Mouse (Mus musculus) liver, embryonic 14.5 days (tissue): ENCODE measurements around the gene Itpr1. TPM values are rescaled to one million over a fixed set of nuclear protein-coding genes. Genes with fewer than 3 reads are reported as not detected.

Source experiments
- ATAC-seq: fragments of 200-750 bp; cut with Nextera tagmentation; 2 replicates; pipeline ENCODE4 v1.8.0; 2017; ENCODE audit warnings: moderate number of reproducible peaks, mild to moderate bottlenecking, moderate library complexity; ENCODE audit not compliant: insufficient read depth
- DNase-seq, 3 experiments: peaks; one replicate each; pipeline ENCODE4 v3.0.0-alpha.2; 2012 to 2013; ENCODE audit warnings: low read depth in 3 of 3, low spot score in 3 of 3
- H3K27ac ChIP-seq: fragments of 300-500 bp; sonication (generic); 2 replicates; pipeline ENCODE4 v1.5.1; 2014; ENCODE audit warnings: moderate library complexity, mild to moderate bottlenecking, control low read depth, inconsistent platforms
- H3K27me3 ChIP-seq: fragments of 300-500 bp; sonication (generic); 2 replicates; pipeline ENCODE4 v1.6.1; 2014; ENCODE audit warnings: mild to moderate bottlenecking, low read length, moderate library complexity; ENCODE audit not compliant: control insufficient read depth, insufficient read depth
- H3K36me3 ChIP-seq: fragments of 300-500 bp; sonication (generic); replicated peaks from 2 replicates; pipeline ENCODE4 v1.6.1; 2014; ENCODE audit warnings: low read depth; ENCODE audit not compliant: control insufficient read depth, insufficient read depth
- H3K4me1 ChIP-seq, 2 experiments: fragments of 200-500 bp in 1 of 2; fragments of 300-500 bp in 1 of 2; sonication (generic) in 1 of 2; replicated peaks; 2 replicates each; pipeline ENCODE4 v1.6.1; 2012 to 2014; ENCODE audit warnings: antibody characterized with exemption in 1 of 2, inconsistent platforms in 1 of 2, low read length in 1 of 2; ENCODE audit not compliant: control insufficient read depth in 2 of 2, insufficient read depth in 2 of 2
- H3K4me2 ChIP-seq: fragments of 300-500 bp; sonication (generic); 2 replicates; pipeline ENCODE4 v1.6.1; 2014; ENCODE audit warnings: low read depth, mild to moderate bottlenecking, control low read depth, moderate library complexity
- H3K4me3 ChIP-seq, 2 experiments: fragments of 200-500 bp in 1 of 2; fragments of 300-500 bp in 1 of 2; sonication (generic) in 1 of 2; 2 replicates each; pipeline ENCODE4 v1.5.1; 2012 to 2014; ENCODE audit warnings: low read depth in 2 of 2, low read length in 2 of 2, mild to moderate bottlenecking in 2 of 2, control low read depth in 1 of 2, inconsistent platforms in 1 of 2, moderate library complexity in 1 of 2; ENCODE audit not compliant: insufficient read depth in 1 of 2
- H3K9ac ChIP-seq: fragments of 300-500 bp; sonication (generic); replicated peaks from 2 replicates; pipeline ENCODE4 v1.6.1; 2014; ENCODE audit warnings: mild to moderate bottlenecking, control low read depth, moderate library complexity
- H3K9me3 ChIP-seq: fragments of 300-500 bp; sonication (generic); 2 replicates; pipeline ENCODE4 v1.6.1; 2016; ENCODE audit warnings: low read length, mixed read lengths; ENCODE audit not compliant: control insufficient read depth
- CTCF ChIP-seq: IDR thresholded peaks from 2 replicates; pipeline ENCODE4 v1.5.1; 2016; ENCODE audit warnings: antibody characterized with exemption, low read depth, control low read depth
- EP300 ChIP-seq: IDR thresholded peaks from 2 replicates; pipeline ENCODE4 v1.6.1; 2016; ENCODE audit warnings: antibody characterized with exemption, low read depth
- WGBS: fragments of 180-500 bp; shearing (Covaris S2); extraction: QIAGEN DNeasy Blood & Tissue Kit; methylation state at CpG from one replicate; pipeline ENCODE4 v1.1.7; 2014; ENCODE audit not compliant: insufficient replicate concordance; 5-methylcytosine and 5-hydroxymethylcytosine counted together
- polyA plus RNA-seq, 2 experiments: library from polyadenylated mRNA; depleted of rRNA in 1 of 2; stranded (reverse) in 1 of 2; unstranded in 1 of 2; fragments of >200 nt; fragmentation: Nextera tagmentation in 1 of 2; extraction: Ambion mirVana in 1 of 2; gene quantifications; 2 replicates each; pipeline versions ENCODE4 v1.2.1 to v1.2.3; 2012 to 2014

Itpr1 gene
- polyA plus RNA-seq, 2 experiments: 1.6 to 3.1 TPM

DNA sequence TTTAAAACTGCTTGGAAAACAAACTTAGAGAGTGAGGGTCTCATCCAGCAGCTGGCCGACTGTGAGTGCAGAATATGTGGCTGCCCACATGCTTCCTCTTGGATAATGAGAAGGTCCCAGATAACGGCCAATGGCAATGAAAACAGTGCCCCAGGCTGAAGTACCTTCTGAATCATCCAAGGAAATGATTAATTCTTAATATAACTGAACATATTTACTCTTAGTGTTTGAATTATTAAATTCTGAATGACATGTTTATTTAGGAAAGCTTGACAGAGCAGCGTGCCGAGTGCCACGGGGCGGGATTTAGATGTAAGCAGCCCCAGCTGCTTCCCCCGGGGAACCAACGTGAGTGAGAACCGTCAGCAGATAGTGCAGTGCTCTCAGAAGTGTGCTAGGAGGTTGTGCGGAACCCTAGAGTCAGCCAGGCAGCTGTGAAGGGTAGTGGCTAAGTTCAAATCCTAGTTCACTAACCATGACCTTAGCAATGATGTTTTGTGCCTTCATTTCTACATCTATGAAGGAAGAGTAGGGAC, 274.5 kb downstream of the Itpr1 start:
- H3K36me3 ChIP-seq: no peaks in the 10 kb centered on the region
- H3K4me1 ChIP-seq: peaks cover 0 to 6% of the 10 kb centered on the region in 2 experiments; a peak in 2 of 4 replicates
- H3K27me3 ChIP-seq: no peaks in the 10 kb centered on the region
- 68% methylated on average over 10 of the region's 10 CpGs for WGBS
- H3K9me3 ChIP-seq: no peaks in the 10 kb centered on the region
- no peak for TF ChIP-seq CTCF
- TF ChIP-seq EP300: no peak
- no peak overlapping the region for H3K4me3 ChIP-seq
- no peak overlapping the region for H3K4me2 ChIP-seq
- ATAC-seq: no peak
- H3K27ac ChIP-seq: no peak overlapping the region
- no peak for DNase-seq
- no peak overlapping the region for H3K9ac ChIP-seq

DNA sequence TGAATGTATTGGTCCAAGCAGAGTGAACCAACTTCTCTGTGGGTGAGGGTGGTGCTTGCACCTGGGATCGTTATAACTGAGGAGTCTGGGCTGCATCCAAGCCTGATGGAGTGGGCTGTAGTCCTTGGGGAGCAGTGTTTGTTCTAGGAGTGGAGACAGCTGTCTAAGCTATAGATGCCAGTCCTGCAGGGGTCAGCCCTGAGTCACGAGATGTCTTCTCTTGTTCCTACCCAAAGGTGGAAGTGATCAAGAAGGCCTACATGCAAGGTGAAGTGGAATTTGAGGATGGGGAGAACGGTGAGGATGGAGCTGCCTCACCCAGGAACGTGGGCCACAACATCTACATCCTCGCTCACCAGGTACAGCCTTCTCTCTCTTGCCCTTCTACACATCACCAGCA, 275.4 kb downstream of the Itpr1 start:
- Histone ChIP-seq H3K4me3 (no peak overlapping the region), H3K4me1 (peaks cover 0 to 6% of the 10 kb centered on the region in 2 experiments; a peak in 2 of 4 replicates), H3K9me3 (no peaks in the 10 kb centered on the region), H3K9ac (no peak overlapping the region), H3K27ac (no peak overlapping the region), H3K4me2 (no peak overlapping the region), H3K27me3 (no peaks in the 10 kb centered on the region), H3K36me3 (no peaks in the 10 kb centered on the region)
- TF ChIP-seq EP300: no peak
- TF ChIP-seq CTCF: peak; percentile 41; the same call in 1 of the 2 replicates
- no peak for ATAC-seq
- DNase-seq: no peak
- WGBS: 67% methylated on average over 5 of the region's 5 CpGs

DNA sequence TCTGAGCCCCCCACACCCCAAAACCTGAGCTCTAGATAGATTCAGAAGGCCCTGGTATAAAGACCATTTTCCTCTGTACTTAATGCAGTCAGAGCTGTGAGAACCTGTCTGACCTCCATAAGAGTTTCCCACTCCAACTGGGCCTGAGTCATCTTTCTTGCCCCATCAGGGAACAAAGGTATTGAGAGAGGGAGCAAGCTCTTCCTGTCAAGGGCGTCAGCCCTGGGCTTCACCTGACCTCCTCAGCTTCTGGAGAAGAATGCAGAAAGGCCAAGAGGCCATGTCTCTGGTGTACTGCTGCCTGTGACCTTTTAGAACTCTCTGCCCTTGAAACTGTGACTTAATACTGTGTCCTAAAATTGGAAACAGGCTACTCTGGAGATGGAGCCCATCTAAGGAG, 279.1 kb downstream of the Itpr1 start:
- no peak overlapping the region for H3K9ac ChIP-seq
- H3K27me3 ChIP-seq: no peaks in the 10 kb centered on the region
- H3K4me2 ChIP-seq: no peak overlapping the region
- WGBS: 52% methylated on average over 1 of the region's 1 CpGs
- no peak overlapping the region for H3K27ac ChIP-seq
- H3K4me3 ChIP-seq: no peak overlapping the region
- TF ChIP-seq EP300: no peak
- peaks cover 0 to 3% of the 10 kb centered on the region in 2 experiments; a peak in 2 of 4 replicates for H3K4me1 ChIP-seq
- H3K9me3 ChIP-seq: no peaks in the 10 kb centered on the region
- no peak for ATAC-seq
- no peaks in the 10 kb centered on the region for H3K36me3 ChIP-seq
- DNase-seq: no peak

DNA sequence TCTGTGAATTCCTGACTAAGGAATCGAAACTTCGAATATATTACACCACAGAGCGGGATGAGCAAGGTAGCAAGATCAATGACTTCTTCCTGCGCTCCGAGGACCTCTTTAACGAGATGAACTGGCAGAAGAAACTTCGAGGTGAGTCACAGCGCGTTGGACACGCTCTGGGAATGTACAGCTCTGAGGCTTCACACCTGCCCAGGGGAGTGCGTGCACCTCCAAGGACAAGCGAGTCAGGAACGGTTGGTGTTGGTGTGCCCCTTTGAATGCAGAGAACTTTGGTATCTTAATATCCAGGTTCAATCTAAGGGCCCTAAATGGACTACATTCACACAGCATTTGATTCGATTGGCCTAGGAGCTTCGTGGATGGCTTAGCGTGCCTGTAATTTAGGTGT, 280.9 kb downstream of the Itpr1 start:
- no peak for ATAC-seq
- Histone ChIP-seq H3K27ac (no peak overlapping the region), H3K9me3 (no peaks in the 10 kb centered on the region), H3K27me3 (no peaks in the 10 kb centered on the region), H3K4me3 (no peak overlapping the region), H3K4me1 (no peaks in the 10 kb centered on the region), H3K4me2 (no peak overlapping the region), H3K9ac (no peak overlapping the region), H3K36me3 (no peaks in the 10 kb centered on the region)
- WGBS: 82% methylated on average over 16 of the region's 16 CpGs
- no peak for DNase-seq
- TF ChIP-seq CTCF (no peak), EP300 (no peak)

DNA sequence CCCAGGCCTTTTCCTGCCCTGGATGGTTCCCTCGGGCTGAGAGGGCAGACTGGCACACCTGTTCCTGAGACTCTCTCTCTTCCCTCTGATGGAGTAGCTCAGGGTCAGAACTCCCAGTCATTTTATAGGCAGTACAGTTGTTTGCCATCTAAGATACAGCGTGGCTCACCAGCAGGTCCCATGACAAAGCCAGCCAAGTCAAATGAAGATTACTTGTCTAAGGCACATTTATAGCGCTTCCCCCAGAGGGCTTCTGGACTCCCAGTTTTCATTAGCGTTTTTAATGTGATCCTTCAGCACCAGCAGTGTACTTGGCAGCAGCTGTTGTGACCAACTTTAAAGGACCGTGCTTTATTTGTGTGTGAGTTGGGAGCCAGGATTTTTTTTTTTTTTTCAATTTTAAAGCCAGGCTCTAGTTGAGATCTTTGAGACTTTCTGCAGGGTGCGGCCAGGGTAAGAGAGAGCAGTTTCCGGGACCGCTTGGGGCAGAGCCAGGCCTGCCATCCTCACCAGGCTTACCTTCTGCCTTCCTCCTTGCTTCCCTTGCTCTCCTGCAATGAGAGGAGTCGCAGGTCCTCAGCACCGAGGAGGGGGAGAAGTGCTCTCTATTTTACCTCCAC, 281.4 kb downstream of the Itpr1 start:
- Histone ChIP-seq H3K4me3 (no peak overlapping the region), H3K27ac (no peak overlapping the region), H3K36me3 (no peaks in the 10 kb centered on the region), H3K9ac (no peak overlapping the region), H3K4me2 (no peak overlapping the region), H3K9me3 (no peaks in the 10 kb centered on the region), H3K4me1 (no peaks in the 10 kb centered on the region), H3K27me3 (no peaks in the 10 kb centered on the region)
- DNase-seq: no peak
- WGBS: 82% methylated on average over 10 of the region's 10 CpGs
- ATAC-seq: no peak
- TF ChIP-seq EP300 (no peak), CTCF (no peak)
